Mouse (Mus musculus) ES-E14 (cell line): Measurements from ENCODE around the gene Stac2.

Experiments used
- CHD2 ChIP-seq: IDR thresholded peaks from 2 replicates; pipeline ENCODE4 v1.6.1; 2014; ENCODE audit warnings: mild to moderate bottlenecking, low read depth, low read length, inconsistent platforms
- HCFC1 ChIP-seq: IDR thresholded peaks from 2 replicates; pipeline ENCODE4 v1.6.1; 2012; ENCODE audit warnings: low read length, inconsistent platforms, borderline replicate concordance; ENCODE audit not compliant: insufficient read depth
- MAFK ChIP-seq: IDR thresholded peaks from 2 replicates; pipeline ENCODE4 v1.6.1; 2014; ENCODE audit warnings: mild to moderate bottlenecking, low read depth, low read length, inconsistent platforms; ENCODE audit not compliant: insufficient read depth
- ZC3H11A ChIP-seq: IDR thresholded peaks from 2 replicates; pipeline ENCODE4 v1.6.1; 2012; ENCODE audit warnings: low read depth, mild to moderate bottlenecking, inconsistent platforms, low read length, borderline replicate concordance
- ZNF384 ChIP-seq: IDR thresholded peaks from 2 replicates; pipeline ENCODE4 v1.6.1; 2012; ENCODE audit warnings: low read depth, low read length, inconsistent platforms

GRCm38 (mm10) chr11:97994539-97995100 lies 58.6 kb downstream of the Stac2 start:
- no peak for TF ChIP-seq ZC3H11A
- TF ChIP-seq MAFK, result no peak
- TF ChIP-seq HCFC1, result no peak
- no peak for TF ChIP-seq ZNF384
- no peak for TF ChIP-seq CHD2
